Mouse (Mus musculus) midbrain, embryonic 13.5 days (tissue): ENCODE data around the gene Rps15. TPM values are rescaled to one million over a fixed set of nuclear protein-coding genes. Genes with fewer than 3 reads are reported as not detected.

Source experiments
- ATAC-seq: fragments of 200-750 bp; cut with Nextera tagmentation; 2 replicates; pipeline ENCODE4 v1.8.0; 2017; ENCODE audit warnings: mild to moderate bottlenecking, moderate TSS enrichment, moderate library complexity
- H3K27ac ChIP-seq: fragments of 300-500 bp; sonication (generic); 2 replicates; pipeline ENCODE4 v1.5.1; 2015; ENCODE audit warnings: inconsistent platforms, mild to moderate bottlenecking, moderate library complexity
- H3K27me3 ChIP-seq: fragments of 300-500 bp; sonication (generic); 2 replicates; pipeline ENCODE4 v1.6.1; 2015; ENCODE audit warnings: mild to moderate bottlenecking, inconsistent platforms
- H3K36me3 ChIP-seq: fragments of 300-500 bp; sonication (generic); 2 replicates; pipeline ENCODE4 v1.6.1; 2015; ENCODE audit warnings: mild to moderate bottlenecking, inconsistent platforms
- H3K4me1 ChIP-seq: fragments of 300-500 bp; sonication (generic); replicated peaks from 2 replicates; pipeline ENCODE4 v1.6.1; 2015; ENCODE audit warnings: inconsistent platforms
- H3K4me2 ChIP-seq: fragments of 300-500 bp; sonication (generic); replicated peaks from 2 replicates; pipeline ENCODE4 v1.6.1; 2015; ENCODE audit warnings: moderate library complexity, mild to moderate bottlenecking, inconsistent platforms
- H3K4me3 ChIP-seq: fragments of 300-500 bp; sonication (generic); replicated peaks from 2 replicates; pipeline ENCODE4 v1.5.1; 2015; ENCODE audit warnings: mild to moderate bottlenecking, inconsistent platforms
- H3K9ac ChIP-seq: fragments of 300-500 bp; sonication (generic); replicated peaks from 2 replicates; pipeline ENCODE4 v1.6.1; 2015; ENCODE audit warnings: mild to moderate bottlenecking, inconsistent platforms
- H3K9me3 ChIP-seq: fragments of 300-500 bp; sonication (generic); 2 replicates; pipeline ENCODE4 v1.6.1; 2016; ENCODE audit warnings: mild to moderate bottlenecking, inconsistent platforms
- WGBS: fragments of 180-500 bp; shearing (Covaris S2); methylation state at CpG from one replicate; pipeline ENCODE4 v1.1.7; 2015; 5-methylcytosine and 5-hydroxymethylcytosine counted together
- microRNA-seq: library from miRNA; unstranded; fragments of <30 nt; microRNA quantifications from one replicate; pipeline ENCODE4, GENCODE M21; 2016
- polyA plus RNA-seq: library from polyadenylated mRNA; unstranded; fragments of >200 nt; fragmentation: Nextera tagmentation; extraction: Ambion mirVana; gene quantifications from 2 replicates; pipeline ENCODE4 v1.2.1, GENCODE M21; 2015

Gene Rps15
- polyA plus RNA-seq, 1 experiment from 2014 or later: 631 TPM

DNA sequence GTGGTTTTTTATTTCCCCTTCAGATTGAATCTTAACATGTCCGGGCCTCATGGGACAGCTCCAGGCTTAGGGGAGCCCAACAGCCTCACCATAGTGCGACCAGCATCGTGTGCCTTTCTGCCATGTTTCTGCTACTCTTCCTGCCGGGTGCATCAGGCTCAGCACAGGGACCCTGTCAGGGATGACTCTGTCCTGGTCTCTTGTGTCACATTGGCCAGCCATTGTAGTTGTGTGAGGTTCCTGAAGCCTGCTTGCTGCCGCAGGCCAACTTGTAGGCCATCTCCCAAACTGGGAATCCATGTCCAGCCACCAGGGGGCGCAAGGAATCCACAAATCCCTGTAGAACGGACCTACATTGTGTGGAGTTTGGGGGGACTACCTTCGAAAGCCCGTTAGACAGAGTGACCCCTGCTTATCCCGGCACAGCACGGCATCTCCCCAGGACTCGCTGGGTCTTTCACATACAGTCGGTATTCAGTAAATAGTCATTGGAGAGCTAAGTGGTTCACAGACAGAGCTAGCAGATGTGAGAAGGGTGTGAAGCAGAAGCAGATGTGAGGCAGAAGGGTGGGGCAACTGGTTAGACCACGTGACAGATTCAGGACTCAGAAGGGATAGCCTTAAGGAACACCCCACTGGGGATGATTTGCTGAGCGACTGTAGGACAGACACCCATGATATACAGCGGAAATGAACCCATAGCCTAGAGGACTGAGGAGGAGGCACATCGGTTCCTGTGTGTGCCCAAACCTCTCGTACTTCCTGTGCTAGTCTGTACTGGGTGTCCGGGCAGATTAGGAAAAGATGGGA is 47.9 kb downstream of the Rps15 start:
- H3K27ac ChIP-seq: no peak overlapping the region
- no peaks in the 10 kb centered on the region for H3K9me3 ChIP-seq
- ATAC-seq: peak; percentile 24; the same call in 1 of the 2 replicates
- peaks cover 37% of the 10 kb centered on the region for H3K4me1 ChIP-seq
- H3K36me3 ChIP-seq: no peaks in the 10 kb centered on the region
- peak overlapping the region; percentile 32; the same call in 1 of the 2 replicates for H3K4me2 ChIP-seq
- H3K27me3 ChIP-seq: peaks cover 60% of the 10 kb centered on the region
- H3K9ac ChIP-seq: no peak overlapping the region
- WGBS: 22% methylated on average over 19 of the region's 19 CpGs
- H3K4me3 ChIP-seq: no peak overlapping the region

DNA sequence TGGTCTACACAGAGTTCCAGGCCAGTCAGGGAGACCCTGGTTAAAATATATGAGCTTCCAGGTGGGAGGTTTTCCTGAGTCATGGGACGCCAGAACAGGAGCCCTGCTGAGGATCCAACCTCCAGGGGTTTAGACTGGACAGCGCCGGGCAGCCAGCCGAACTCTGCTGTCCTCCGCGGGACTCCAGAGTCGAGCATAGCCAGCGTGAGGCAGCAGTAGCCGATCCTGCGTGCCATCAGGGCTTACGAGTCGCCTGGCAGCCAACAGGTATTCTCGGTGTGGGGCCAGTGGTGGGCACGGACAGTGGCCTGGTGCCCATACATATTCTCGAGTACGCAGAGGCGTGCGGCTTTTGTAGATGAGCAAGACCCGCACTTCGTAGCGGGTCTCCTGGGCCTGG is 48.8 kb downstream of the Rps15 start:
- no peak overlapping the region for H3K4me3 ChIP-seq
- peaks cover 40% of the 10 kb centered on the region for H3K4me1 ChIP-seq
- no peaks in the 10 kb centered on the region for H3K9me3 ChIP-seq
- no peak overlapping the region for H3K4me2 ChIP-seq
- no peak for ATAC-seq
- no peaks in the 10 kb centered on the region for H3K36me3 ChIP-seq
- 8% methylated on average over 21 of the region's 21 CpGs for WGBS
- H3K9ac ChIP-seq: no peak overlapping the region
- H3K27me3 ChIP-seq: peaks cover 68% of the 10 kb centered on the region
- no peak overlapping the region for H3K27ac ChIP-seq

DNA sequence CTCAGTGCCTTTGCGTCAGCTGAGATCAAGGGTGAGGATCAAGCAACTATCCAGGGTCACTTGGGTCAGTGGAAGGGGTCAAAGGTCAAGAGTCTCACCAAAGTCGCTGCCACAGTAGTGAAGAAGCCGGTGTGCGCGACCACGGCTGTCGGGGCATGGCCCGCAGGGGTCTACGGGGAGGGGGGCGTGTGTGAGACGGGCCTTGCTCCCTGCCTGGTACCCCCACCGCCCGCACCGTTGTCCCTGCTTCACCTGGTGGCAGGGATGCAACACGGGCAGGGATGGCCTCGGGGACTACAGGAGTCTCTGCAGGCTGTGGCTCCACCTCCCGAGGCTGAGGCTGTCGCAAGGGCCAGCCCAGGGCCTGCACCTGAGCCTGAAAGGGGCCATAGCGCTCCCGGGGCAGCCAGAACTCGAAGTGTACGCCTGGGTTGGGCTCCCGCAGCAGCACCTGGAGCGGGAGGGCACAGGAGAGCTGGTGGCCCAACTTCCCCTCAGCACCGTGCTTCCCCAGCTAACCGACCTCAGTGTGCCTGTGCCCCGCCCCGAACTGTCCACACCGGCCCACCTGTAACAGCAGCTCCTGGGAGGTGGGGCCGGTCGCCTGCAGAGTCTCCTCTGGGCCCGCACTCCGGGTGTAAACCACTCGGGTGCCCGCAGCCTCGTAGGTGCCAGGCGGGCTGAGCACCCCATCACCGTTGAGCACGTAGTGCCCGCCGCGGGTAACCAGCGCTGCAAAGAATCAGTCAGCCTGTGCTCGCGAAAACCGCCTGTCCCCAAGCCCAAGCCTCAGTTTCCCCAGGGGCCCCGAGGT is 49.4 kb downstream of the Rps15 start:
- Histone ChIP-seq H3K4me3 (peak overlapping the region; percentile 29), H3K36me3 (no peaks in the 10 kb centered on the region), H3K4me2 (peak overlapping the region; percentile 52), H3K27me3 (peaks cover 74% of the 10 kb centered on the region), H3K9ac (0 out of 2 replicates have a peak overlapping the region, but pooled peaks have one; percentile 23), H3K27ac (no peak overlapping the region), H3K4me1 (peaks cover 40% of the 10 kb centered on the region), H3K9me3 (no peaks in the 10 kb centered on the region)
- WGBS: 2% methylated on average over 46 of the region's 47 CpGs
- ATAC-seq: no peak

DNA sequence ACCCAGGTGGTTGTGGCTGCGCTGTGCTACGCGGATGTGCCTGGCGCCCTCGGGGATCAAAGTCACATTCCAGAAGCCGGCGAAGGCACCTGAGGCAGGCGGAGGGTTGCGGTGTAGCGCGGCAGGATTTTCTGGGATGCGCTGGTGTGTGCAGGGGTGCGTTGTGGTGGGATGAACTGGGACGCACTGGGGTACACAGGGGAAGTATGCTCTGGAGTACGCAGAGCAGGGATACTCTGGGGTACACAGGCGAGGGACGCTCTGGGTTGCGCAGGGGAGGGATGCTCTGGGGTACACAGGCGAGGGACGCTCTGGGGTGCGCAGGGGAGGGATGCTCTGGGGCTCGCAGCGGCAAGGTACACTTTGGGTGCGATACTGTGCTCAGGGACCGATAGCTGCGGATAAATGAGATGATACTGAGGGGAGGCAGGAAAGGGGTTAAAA is 50.1 kb downstream of the Rps15 start:
- peaks cover 40% of the 10 kb centered on the region for H3K4me1 ChIP-seq
- H3K36me3 ChIP-seq: no peaks in the 10 kb centered on the region
- ATAC-seq: peak; percentile 25; the same call in 1 of the 2 replicates
- no peaks in the 10 kb centered on the region for H3K9me3 ChIP-seq
- H3K4me2 ChIP-seq: peak overlapping the region; percentile 52
- no peak overlapping the region for H3K27ac ChIP-seq
- peaks cover 80% of the 10 kb centered on the region for H3K27me3 ChIP-seq
- WGBS: under 1% methylated on average over 26 of the region's 26 CpGs
- H3K4me3 ChIP-seq: peak overlapping the region; percentile 29
- peak overlapping the region; percentile 23; the same call in 1 of the 2 replicates for H3K9ac ChIP-seq

- no peak overlapping the region for H3K27ac ChIP-seq
- ATAC-seq: peak; percentile 57
- no peaks in the 10 kb centered on the region for H3K36me3 ChIP-seq
- H3K4me1 ChIP-seq: peaks cover 45% of the 10 kb centered on the region
- H3K9me3 ChIP-seq: no peaks in the 10 kb centered on the region
- peak overlapping the region; percentile 52 for H3K4me2 ChIP-seq
- H3K27me3 ChIP-seq: peaks cover 86% of the 10 kb centered on the region
- H3K9ac ChIP-seq: peak overlapping the region; percentile 23; the same call in 1 of the 2 replicates
- peak overlapping the region; percentile 29 for H3K4me3 ChIP-seq
- WGBS: under 1% methylated on average over 29 of the region's 33 CpGs
These were observed 50.6 kb downstream of the Rps15 start for GRCm38 (mm10) chr10:80342749-80343424.

DNA sequence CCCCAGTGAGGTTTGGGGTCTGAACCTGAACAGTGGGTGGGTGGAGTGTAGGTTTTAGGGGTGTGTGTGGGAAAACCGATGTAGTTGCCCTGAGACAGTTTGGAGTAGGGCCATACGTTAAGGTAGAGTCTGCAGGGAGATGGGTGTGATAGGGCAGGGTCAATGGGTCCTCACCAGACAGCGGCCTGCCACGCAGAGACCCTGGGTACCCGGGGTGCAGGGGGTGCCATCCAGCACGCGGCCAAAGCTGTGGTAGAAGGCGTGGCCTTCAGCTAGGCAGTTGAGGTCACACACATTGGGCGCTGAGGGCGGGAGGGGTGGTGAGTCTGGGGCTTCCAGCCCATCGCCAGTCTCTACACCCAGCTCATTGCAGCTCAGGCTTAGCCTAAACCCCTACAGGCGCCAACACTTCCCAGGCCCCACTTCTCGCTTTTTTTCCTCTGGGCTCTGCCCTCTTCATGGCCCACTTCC is 51.2 kb downstream of the Rps15 start:
- no peaks in the 10 kb centered on the region for H3K36me3 ChIP-seq
- peaks cover 89% of the 10 kb centered on the region for H3K27me3 ChIP-seq
- ATAC-seq: peak; percentile 12
- H3K27ac ChIP-seq: no peak overlapping the region
- WGBS: 24% methylated on average over 13 of the region's 13 CpGs
- peak overlapping the region; percentile 52 for H3K4me2 ChIP-seq
- H3K4me1 ChIP-seq: peaks cover 51% of the 10 kb centered on the region
- H3K4me3 ChIP-seq: peak overlapping the region; percentile 29
- no peaks in the 10 kb centered on the region for H3K9me3 ChIP-seq
- no peak overlapping the region for H3K9ac ChIP-seq

Small RNA genes lying within 50 kb of the gene (microRNA-seq; reads per million reads assigned to microRNA genes)
- gene Mir6911: 2.3 reads per million, percentile 5 among the genes with 10 or more reads in this experiment

Other genes starting within 250 kb of the Rps15 start
- 498 and 532 TPM in 2 replicates for gene Gpx4, start 245.3 kb upstream of the Rps15 start, polyA plus RNA-seq
- gene Sbno2, start 186.9 kb upstream of the Rps15 start, polyA plus RNA-seq: 13.4 and 15.3 TPM in 2 replicates
- 17.7 and 20.7 TPM in 2 replicates for gene Stk11, start 176.7 kb upstream of the Rps15 start, polyA plus RNA-seq
- 391 and 394 TPM in 2 replicates for gene Atp5d, start 153.8 kb upstream of the Rps15 start, polyA plus RNA-seq
- gene Cbarp, start 151.6 kb upstream of the Rps15 start, polyA plus RNA-seq: 40.6 and 45.3 TPM in 2 replicates
- gene Midn, start 144.2 kb upstream of the Rps15 start, polyA plus RNA-seq: 35.9 and 40.6 TPM in 2 replicates
- gene Cirbp, start 126.5 kb upstream of the Rps15 start, polyA plus RNA-seq: 354 and 412 TPM in 2 replicates
- 11.9 and 14.5 TPM in 2 replicates for gene 1600002K03Rik, start 119.5 kb upstream of the Rps15 start, polyA plus RNA-seq
- gene Efna2, start 113.0 kb upstream of the Rps15 start, polyA plus RNA-seq: 34.5 and 41.3 TPM in 2 replicates
- 91.4 and 98.4 TPM in 2 replicates for gene Mum1, start 66.0 kb upstream of the Rps15 start, polyA plus RNA-seq
- gene Ndufs7, start 43.3 kb upstream of the Rps15 start, polyA plus RNA-seq: 244 and 265 TPM in 2 replicates
- 20.9 and 22.3 TPM in 2 replicates for gene Gamt, start 31.4 kb upstream of the Rps15 start, polyA plus RNA-seq
- gene Dazap1, start 31.0 kb upstream of the Rps15 start, polyA plus RNA-seq: 62.9 and 66.1 TPM in 2 replicates
- 182 and 209 TPM in 2 replicates for gene Apc2, start 3.5 kb downstream of the Rps15 start, polyA plus RNA-seq
- 27.8 and 33.4 TPM in 2 replicates for gene 2310011J03Rik, start 28.1 kb downstream of the Rps15 start, polyA plus RNA-seq
- gene Pcsk4, start 37.0 kb downstream of the Rps15 start, polyA plus RNA-seq: 1.9 and 2.1 TPM in 2 replicates
- gene Reep6, start 37.5 kb downstream of the Rps15 start, polyA plus RNA-seq: 3.0 and 3.1 TPM in 2 replicates
- 0.39 and 0.61 TPM in 2 replicates for gene Adamtsl5, start 56.0 kb downstream of the Rps15 start, polyA plus RNA-seq
- gene Plk5, start 64.0 kb downstream of the Rps15 start, polyA plus RNA-seq: 0.96 and 1.3 TPM in 2 replicates
- 15.9 and 18.6 TPM in 2 replicates for gene Mex3d, start 95.2 kb downstream of the Rps15 start, polyA plus RNA-seq
- gene Mbd3, start 107.1 kb downstream of the Rps15 start, polyA plus RNA-seq: 243 and 257 TPM in 2 replicates
- gene Uqcr11, start 114.4 kb downstream of the Rps15 start, polyA plus RNA-seq: 518 and 572 TPM in 2 replicates
- gene Tcf3, start 141.2 kb downstream of the Rps15 start, polyA plus RNA-seq: 67.7 and 82.3 TPM in 2 replicates
- gene Onecut3, start 202.4 kb downstream of the Rps15 start, polyA plus RNA-seq: 2.6 and 3.0 TPM in 2 replicates
- gene Atp8b3, start 246.7 kb downstream of the Rps15 start, polyA plus RNA-seq: 0.94 and 1.1 TPM in 2 replicates